Mouse (Mus musculus) E14TG2a.4 (cell line): ENCODE data around the gene Eme1.

Experiments
- CTCF ChIP-seq: conservative IDR thresholded peaks from 2 replicates; pipeline ENCODE4 v1.5.1; 2014; ENCODE audit warnings: low read length
- NANOG ChIP-seq: IDR thresholded peaks from 2 replicates; pipeline ENCODE4 v1.6.1; 2014; ENCODE audit warnings: borderline replicate concordance, low read length, mixed read lengths
- POU5F1 ChIP-seq: IDR thresholded peaks from 2 replicates; pipeline ENCODE4 v1.6.1; 2014; ENCODE audit warnings: low read length, borderline replicate concordance

GRCm38 (mm10) chr11:94695508-94695907, 41.7 kb upstream of the Eme1 start:
- no peak for TF ChIP-seq CTCF
- TF ChIP-seq POU5F1 = no peak
- no peak for TF ChIP-seq NANOG
